Mouse (Mus musculus): ENCODE measurements at regions not wholly inside any gene's neighbourhood (a gene's known extent, or its start where the extent isn't known, plus 50 kb on each side); places are given as distances from the start of the nearest gene placed in this dataset.

DNA sequence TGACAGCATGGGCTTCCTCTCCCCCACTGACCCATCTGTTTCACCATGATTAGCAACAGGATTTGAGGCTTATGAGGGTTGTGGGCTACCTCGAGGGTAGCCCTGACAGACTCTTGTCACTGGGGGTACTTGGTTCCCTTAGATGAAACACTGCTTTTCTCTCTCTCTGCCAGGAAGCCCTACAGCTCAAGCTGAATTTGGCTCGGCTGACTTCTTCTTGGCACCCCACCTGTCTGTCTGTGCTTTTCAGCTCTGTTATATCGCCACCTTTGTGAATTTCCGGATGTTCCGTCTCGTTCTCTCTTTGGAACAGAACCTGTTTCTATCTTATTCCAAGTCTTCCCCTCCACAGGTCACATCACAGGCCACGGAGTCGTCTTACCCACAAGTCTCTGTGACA is 330.0 kb downstream of the 1500009L16Rik start:
- no peak for DNase-seq

DNA sequence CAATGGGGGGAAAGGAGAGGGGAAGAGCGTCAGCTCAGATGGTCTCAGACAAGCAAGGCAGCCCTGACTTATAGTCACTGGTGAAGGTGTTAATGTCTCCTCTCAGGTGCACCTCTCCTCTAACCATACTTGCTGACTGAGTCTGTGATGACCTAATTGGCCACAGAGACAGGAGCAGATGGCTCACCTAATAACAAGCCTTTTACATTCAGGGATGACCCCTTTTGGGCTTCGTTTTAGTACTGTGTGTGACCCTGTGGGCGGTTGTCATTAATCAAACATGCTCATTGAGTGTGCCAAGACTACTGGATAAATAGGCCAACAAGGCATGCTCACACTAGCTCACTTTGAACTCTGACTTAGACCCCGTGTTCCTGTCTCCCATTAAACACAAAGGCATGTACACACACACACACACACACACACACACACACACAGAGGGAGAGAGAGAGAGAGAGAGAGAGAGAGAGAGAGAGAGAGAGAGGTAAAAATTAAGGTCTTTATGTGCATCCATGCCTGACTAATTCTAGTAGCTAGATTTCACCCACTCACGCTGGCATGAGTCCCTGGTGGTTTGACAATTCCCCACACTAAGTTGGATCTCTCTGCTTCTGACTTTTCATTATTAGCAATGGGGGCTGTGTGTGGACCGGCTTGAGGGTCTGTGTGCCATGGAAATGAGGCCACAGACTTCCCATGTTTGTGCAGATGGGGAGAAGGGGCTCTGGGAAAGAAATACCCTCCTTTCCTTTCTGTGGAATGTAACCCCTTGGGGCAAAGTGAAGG is 332.1 kb downstream of the 1500009L16Rik start:
- DNase-seq: no peak

DNA sequence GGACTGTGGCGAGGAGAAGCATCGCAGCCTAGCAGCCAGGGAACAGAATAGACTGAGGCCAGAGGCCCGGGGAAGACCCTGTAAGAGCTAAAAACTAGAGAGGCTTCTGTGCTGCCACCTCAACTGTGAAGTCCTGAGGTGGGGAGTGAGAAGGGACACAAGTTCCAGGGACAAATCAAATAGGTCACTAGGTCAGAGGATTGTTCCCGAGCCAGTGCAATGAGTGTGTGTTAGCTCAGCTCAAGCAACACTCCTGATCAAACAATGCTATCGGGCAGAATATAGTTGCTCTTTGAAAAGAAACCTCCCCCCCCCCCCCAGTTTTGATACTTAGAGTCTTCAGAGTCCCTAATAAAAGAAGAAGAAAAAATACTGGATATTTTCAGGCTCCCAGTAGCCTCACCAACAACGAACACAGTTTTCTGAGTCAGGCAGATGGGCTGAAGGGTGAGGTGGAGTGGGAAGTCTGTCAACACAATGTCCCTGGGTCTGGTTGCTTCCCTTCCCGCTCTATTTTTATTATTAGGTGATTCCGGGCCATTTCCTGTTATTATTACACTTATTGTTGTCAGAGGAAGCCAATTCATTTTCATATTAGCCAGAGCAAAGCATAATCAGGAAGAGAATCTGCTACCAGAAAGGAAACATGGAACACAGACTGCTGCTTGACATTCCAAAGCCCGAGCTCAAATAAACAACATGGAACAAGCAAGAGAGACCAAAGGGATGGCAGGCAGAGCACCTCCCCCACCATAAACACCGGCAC is 332.9 kb downstream of the 1500009L16Rik start:
- no peak for DNase-seq

DNA sequence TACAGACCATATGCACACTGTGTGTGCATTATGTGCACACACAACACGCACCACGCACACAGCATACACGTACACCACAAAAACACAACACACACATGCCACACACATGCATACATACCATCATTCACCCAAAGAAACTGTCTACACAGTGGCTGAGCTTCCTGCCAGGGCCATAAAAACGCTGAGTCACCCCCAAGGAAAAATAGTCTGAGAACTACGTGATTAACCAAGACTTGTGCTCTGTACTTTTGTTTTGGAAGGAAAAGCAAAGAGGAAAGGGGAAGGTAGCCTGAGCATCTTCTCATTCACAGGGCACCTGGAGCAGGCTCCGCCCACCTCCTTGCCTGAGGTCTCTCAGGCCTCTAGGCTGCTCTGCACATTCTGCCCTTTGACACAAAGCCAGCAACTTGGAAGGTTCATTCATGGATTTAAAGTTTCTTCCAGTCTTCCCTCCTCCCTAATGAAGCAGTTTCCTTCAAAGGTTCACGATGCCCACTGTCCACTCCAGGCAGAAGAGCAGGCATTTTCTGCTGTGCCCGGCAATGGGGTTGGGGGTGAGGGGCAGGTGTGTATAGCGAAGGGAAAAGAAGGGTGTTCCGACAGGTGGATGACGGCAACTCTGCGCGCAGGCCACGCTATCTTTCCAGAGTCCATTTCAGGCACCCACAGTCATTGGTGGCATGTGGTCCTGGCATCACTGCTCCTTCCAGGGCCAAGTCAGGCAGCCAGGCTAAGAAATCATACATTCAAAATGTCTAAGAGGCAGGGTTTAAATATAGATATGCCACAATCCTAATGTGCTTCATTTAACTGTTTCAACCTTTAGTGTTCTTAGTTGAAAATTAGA is 333.9 kb downstream of the 1500009L16Rik start:
- DNase-seq: no peak

GRCm38 (mm10) chr10:84058301-84058700 is 335.6 kb downstream of the 1500009L16Rik start:
- no peak for DNase-seq

DNA sequence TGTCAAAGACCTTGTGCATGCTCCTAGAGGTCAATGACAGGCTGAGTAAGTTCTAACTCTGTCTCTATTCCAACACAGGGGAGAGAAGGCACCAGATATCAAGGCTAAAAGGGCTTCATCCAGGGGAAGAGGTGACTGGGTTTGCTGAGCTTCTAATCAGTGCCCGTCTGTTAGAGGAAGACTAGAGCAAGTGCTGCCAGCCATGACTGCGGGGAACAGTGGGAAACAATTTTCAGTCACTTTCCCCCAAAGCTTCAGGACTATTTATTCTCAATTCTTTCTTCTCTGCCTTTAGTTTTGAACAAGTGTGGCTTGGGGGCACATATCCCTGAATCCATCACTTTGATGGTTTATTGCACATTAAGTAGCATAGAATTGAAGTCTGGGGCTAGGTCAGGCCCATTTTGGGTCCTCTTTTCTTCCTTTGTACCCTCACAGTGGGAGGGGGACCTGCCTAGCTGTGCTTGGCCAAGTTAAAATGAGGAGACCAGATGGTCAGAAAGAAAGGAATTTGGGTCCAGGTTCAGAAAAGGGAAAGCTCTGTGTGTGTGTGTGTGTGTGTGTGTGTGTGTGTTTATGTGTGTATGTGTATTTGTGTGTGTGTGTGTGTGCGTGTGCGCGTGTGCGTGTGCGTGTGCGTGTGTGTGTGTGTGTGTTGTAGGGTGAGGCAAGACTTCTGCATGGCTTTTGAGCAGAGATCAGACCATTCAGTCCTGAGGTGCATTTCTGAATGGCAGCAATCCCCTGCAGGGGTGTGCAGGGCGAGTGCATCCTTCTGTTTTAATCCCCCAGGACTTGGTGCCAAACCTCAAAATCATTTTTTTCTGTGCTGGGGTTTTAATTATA is 337.2 kb downstream of the 1500009L16Rik start:
- DNase-seq: no peak

GRCm38 (mm10) chr10:84060492-84061218 is 338.0 kb downstream of the 1500009L16Rik start:
- DNase-seq: peak; percentile 54

- DNase-seq: no peak
These were observed 344.5 kb downstream of the 1500009L16Rik start for GRCm38 (mm10) chr10:84067052-84067650.

DNA sequence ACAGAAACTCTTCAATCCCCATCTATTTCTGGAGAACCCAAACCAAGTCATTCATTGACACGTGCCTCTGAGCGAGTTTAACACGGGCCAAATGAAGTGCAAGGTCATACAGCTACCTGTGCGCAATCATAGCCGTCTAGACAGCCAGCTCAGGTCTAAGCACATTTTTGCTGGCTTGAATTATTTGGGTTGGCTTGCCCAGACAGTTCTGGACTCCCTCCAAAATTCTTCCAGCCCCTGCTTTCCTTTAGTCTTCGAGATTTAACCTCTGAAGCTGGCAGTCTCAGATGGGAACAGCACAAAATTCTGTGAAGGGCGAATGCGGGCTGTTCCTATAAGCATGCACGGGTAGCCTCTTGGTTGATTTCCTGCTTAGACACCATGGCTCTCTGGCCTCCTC is 347.1 kb downstream of the 1500009L16Rik start:
- DNase-seq: no peak

DNA sequence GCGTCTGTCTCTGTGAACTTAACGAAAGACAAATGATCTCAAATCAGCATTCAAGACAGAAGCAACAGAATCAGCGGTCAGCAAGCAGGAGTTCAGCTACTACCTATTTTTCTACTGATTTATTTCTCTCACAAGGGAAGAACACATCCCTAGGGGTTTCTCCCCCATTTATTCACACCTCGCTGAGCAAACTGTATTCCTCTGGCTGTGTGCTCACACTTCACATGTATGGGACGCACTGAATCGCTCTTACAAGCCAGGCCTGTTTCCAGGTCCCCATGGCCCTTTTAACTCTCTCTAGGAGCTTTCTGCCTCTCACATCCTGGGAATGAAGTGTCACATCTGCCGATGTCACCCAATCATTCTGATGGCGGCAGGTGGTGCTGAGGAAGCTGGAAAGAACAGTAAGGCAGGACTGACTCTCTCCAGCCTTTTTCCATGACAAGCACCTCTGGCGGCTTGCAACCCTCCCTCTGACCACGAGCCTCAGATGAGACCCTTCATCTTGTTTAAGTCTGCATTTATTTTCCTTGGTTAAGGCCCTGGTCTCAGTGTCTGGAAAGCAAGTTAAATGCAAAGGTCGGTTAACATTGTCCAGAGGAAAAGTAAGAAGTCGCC is 350.3 kb downstream of the 1500009L16Rik start:
- no peak for DNase-seq

GRCm38 (mm10) chr10:84075581-84075980 is 352.9 kb downstream of the 1500009L16Rik start:
- no peak for DNase-seq

DNA sequence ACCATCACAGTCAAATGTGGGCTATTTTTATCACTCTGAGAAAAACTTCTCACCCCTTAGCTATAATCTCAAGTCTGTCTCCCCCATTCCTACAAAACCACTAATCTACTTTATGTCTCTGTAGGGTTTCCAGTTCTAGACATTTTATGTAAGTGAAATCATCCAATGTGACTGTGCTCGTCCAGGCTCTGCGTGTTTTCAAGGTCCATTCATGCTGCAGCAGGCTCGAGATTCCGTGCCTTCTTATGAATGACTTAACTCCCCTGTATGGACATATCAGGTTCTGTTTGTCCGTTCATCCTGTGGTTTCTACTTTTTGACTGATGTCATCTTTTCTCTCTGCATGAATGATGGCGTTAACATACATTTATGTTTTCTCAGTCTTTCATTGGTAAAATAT is 357.6 kb downstream of the 1500009L16Rik start:
- DNase-seq: no peak

- no peak for DNase-seq
These were observed 358.7 kb downstream of the Nuak1 start for GRCm38 (mm10) chr10:84081673-84082072.

- no peak for DNase-seq
These were observed 352.9 kb downstream of the Nuak1 start for GRCm38 (mm10) chr10:84087528-84087927.

DNA sequence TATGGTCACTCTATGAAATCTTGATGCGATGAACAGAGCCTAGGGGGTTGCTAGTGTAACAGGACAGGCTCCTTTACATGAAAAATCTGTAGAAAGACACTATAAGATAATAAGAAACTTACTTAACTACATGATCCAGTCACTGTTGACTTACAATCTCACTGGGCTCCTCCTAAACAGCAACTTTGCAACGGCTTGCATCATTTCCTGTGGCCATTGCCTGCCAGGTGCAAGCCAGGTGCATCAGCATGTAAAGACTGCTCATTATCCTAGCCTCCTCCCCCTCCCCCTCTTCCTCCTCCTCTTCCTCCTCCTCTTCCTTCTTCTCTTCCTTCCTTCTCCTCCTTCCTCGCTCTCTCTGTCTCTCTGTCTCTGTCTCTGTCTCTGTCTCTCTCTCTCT is 352.5 kb downstream of the Nuak1 start:
- DNase-seq: peak; percentile 63

DNA sequence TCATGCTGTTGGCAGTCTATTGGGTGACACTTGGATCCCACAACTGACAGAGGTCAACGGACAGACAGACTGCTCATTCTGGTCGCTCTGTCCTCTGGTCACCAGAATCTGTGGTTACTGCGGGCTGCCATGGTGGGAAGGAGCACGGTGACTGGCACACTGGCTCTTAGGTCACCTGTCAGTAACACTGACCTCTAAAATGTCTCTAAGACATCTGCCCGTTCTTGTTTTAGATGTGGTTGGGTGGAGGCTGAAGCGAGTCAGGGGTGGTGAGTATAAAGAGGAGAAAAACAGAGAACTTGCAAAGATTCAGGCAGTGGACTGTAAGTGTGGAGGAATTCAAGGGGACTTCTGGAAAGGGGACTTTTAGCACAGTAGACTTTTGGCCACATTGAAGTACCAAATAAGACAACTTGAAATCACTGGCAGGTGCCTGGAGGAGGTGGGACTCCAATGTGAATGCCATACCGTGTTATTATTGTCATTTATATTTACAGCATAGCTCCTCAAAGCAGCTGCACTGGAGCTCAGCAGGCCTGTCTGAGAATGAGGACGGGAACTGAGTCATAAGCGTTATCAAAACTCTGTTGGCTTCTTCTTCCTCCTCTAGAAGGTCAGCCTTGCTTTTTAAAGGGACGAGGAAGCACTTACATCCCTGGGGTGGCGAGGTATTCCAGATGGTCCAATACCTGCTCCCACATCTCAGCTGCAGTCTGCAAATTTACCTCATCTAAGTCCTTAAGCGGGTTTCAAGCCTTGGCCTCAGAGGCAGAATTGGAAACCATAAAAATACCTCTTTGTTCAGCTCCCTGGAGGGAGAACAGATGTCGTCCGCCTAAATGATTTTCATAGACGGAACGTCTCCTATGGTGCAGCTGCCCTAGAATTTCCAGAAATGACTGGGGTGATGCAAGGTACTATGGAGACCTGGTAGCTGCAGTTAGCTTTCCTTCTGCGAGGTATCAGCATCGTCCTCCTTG is 351.3 kb downstream of the Nuak1 start:
- DNase-seq: no peak

DNA sequence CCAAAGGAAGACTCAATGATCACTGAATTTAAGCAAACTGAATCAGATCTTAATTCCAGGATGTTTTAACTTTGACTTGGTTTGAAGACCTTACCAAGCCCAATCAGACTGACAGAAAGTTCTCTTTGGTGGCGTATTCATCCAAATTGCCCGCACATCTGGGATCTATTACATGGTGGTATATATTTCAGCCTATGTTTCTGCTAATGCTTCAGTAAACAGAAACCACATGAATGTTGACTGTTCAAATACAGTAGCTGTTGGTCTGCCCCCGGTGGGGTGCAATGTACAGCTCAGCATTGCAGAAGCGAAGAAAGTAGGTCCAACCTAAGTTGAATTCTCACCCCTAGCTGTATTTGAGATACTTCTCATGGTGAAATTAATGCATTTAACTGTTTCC is 346.5 kb downstream of the Nuak1 start:
- DNase-seq: no peak

DNA sequence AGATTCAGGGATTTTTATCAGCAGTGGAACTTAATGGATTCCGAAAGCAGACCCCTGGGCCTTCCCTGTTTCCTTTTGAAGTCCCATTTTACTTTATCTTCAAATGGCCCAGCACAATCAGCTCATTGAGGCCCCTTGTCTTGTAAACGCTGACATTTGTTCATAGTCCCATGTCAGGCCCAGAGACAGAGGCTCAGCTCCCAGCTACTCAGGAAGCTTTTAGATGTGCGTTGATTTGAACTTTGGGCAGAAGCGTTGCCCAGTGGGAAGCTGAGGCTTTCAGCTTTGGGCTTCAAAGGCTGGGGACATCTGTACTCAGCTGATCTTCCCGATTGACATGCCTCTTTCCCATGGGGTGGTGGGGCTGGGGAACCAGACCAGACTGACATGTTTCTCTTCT is 343.2 kb downstream of the Nuak1 start:
- DNase-seq: no peak

DNA sequence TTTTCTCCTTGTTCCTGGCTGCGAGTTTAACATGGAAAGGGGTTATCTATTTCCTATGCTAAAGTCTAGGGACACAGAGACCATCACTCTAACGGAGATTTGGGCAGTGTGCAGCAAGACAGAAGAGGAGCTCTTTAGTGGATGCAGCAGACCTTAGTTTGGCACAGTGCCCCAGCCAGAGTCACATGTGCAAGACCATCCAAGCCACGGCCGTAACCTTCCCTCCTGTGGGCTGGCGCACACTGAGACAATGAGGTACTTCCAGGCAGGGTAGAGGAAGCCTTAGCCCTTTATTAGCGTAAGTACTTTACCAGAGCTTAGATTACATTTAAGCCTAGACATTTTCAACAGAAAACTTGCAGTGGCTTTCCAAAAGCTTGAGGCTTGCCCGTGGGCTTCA is 336.4 kb downstream of the Nuak1 start:
- no peak for DNase-seq

GRCm38 (mm10) chr10:84104556-84104955 is 335.8 kb downstream of the Nuak1 start:
- no peak for DNase-seq
